Mouse (Mus musculus): ENCODE data around the gene Nlrp10. TPM values are rescaled to one million over a fixed set of nuclear protein-coding genes. Genes with fewer than 3 reads are reported as not detected.

The Nlrp10 gene
- not detected in 2 replicates for polyA plus RNA-seq (2012; rRNA removed)

DNA sequence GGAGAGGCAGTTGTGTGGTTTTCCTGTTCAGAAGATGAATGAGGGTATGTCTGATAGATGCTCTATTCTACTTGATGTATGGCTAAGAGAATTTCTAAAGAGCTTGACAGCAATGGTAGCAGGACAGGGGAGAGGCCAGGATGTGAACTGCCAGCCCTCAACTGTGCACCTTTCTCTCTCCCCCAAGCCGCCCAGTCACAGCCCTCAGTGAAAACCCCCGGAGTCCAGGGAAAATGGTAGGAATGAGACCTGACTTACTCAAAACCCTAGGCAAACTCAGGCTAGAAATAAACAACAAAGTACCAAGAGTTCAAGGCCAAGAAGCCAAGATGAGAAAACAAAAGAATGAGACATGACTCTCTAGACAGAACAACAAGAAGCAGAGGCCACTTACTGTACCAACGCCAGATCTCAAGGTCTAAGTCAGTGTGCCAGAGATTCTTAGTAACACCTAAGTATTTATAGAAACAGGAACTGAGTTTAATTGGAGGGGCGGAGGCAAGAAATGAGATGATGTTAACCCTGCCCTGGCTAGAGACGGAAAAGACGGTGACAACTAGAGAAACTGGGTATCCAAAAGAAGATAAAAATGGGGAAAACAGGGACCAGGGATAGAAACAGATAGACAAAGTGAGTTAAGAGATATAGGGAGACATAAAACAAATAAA, at the start of gene Nlrp10:
Gene Nlrp10 (minus strand): TSS at position 453 of the 668 bp plus-strand sequence.
- TF ChIP-seq CTCF (IDR thresholded peaks at IDR 0.05; ENCODE audit: borderline replicate concordance, extremely low read depth, insufficient read depth, insufficient read length) = no peak
- no peak for TF ChIP-seq POLR2A (IDR thresholded peaks at IDR 0.05; ENCODE audit: borderline replicate concordance, extremely low read depth, insufficient read depth, insufficient read length, poor library complexity, severe bottlenecking)
- no peak for DNase-seq (ENCODE audit: low read depth)

- peak; percentile 90 for DNase-seq (ENCODE audit: low read depth)
- TF ChIP-seq POLR2A (IDR thresholded peaks at IDR 0.05; ENCODE audit: borderline replicate concordance, extremely low read depth, insufficient read depth, insufficient read length, poor library complexity, severe bottlenecking) = no peak
- no peak for TF ChIP-seq CTCF (IDR thresholded peaks at IDR 0.05; ENCODE audit: borderline replicate concordance, extremely low read depth, insufficient read depth, insufficient read length)
Measured at GRCm38 (mm10) chr7:108972273-108972672, 42.3 kb upstream of the Nlrp10 start.

GRCm38 (mm10) chr7:108968201-108968600, 38.2 kb upstream of the Nlrp10 start:
- peak; percentile 46 for DNase-seq (ENCODE audit: low read depth)
- no peak for TF ChIP-seq CTCF (IDR thresholded peaks at IDR 0.05; ENCODE audit: borderline replicate concordance, extremely low read depth, insufficient read depth, insufficient read length)
- no peak for TF ChIP-seq POLR2A (IDR thresholded peaks at IDR 0.05; ENCODE audit: borderline replicate concordance, extremely low read depth, insufficient read depth, insufficient read length, poor library complexity, severe bottlenecking)

- TF ChIP-seq POLR2A (IDR thresholded peaks at IDR 0.05; ENCODE audit: borderline replicate concordance, extremely low read depth, insufficient read depth, insufficient read length, poor library complexity, severe bottlenecking) = no peak
- peak; percentile 91 for TF ChIP-seq CTCF (IDR thresholded peaks at IDR 0.05; ENCODE audit: borderline replicate concordance, extremely low read depth, insufficient read depth, insufficient read length)
- DNase-seq (ENCODE audit: low read depth) = peak; percentile 83
Measured at GRCm38 (mm10) chr7:108966742-108967362, 36.9 kb upstream of the Nlrp10 start.

DNA sequence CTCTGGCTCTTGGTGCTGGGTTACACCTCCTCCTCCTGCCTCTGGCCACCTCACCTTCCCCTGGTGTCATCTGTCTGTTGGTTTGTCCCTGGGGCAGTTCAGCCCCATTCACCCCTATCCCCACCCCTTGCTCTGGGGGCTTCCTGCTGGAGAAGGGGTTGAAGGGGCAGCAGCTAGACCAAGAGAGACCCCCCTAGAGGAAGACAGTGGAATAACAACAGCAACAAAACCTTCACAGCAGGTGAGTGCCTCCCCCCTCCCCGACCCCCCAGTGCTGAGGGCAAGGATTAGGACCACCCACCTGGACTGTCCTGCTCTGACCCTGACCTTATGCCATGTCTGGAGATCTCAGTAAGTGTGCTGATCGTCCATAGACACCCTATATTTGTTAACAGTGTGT, 36.0 kb upstream of the Nlrp10 start:
- DNase-seq (ENCODE audit: low read depth) = no peak
- no peak for TF ChIP-seq POLR2A (IDR thresholded peaks at IDR 0.05; ENCODE audit: borderline replicate concordance, extremely low read depth, insufficient read depth, insufficient read length, poor library complexity, severe bottlenecking)
- peak; percentile 39 for TF ChIP-seq CTCF (IDR thresholded peaks at IDR 0.05; ENCODE audit: borderline replicate concordance, extremely low read depth, insufficient read depth, insufficient read length)

- no peak for TF ChIP-seq CTCF (IDR thresholded peaks at IDR 0.05; ENCODE audit: borderline replicate concordance, extremely low read depth, insufficient read depth, insufficient read length)
- TF ChIP-seq POLR2A (IDR thresholded peaks at IDR 0.05; ENCODE audit: borderline replicate concordance, extremely low read depth, insufficient read depth, insufficient read length, poor library complexity, severe bottlenecking) = no peak
- no peak for DNase-seq (ENCODE audit: low read depth)
Measured at GRCm38 (mm10) chr7:108957734-108958133, 27.8 kb upstream of the Nlrp10 start.

DNA sequence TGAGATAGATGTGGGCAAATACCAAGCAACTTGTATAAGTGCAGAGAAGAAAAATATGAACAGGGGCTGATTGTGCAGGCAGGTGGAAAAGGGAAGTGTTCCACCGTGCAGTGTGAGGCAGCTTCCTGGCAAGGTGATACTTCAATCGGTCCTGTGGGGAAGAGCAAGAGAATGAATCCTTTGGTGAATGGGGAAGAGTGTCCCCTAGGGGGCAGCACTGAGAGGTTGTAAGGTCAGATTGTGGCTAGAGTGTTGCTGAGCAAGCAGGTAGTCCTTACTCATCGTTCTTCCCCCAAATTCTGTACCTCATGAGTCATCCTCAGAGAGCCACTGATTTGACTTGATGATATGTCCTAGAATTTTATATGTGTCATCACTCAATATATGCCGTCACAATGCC, 24.2 kb upstream of the Nlrp10 start:
- TF ChIP-seq POLR2A (IDR thresholded peaks at IDR 0.05; ENCODE audit: borderline replicate concordance, extremely low read depth, insufficient read depth, insufficient read length, poor library complexity, severe bottlenecking) = no peak
- TF ChIP-seq CTCF (IDR thresholded peaks at IDR 0.05; ENCODE audit: borderline replicate concordance, extremely low read depth, insufficient read depth, insufficient read length) = peak; percentile 52; the same call in 1 of the 2 replicates
- DNase-seq (ENCODE audit: low read depth) = peak; percentile 35

GRCm38 (mm10) chr7:108952801-108953200, 22.8 kb upstream of the Nlrp10 start:
- TF ChIP-seq POLR2A (IDR thresholded peaks at IDR 0.05; ENCODE audit: borderline replicate concordance, extremely low read depth, insufficient read depth, insufficient read length, poor library complexity, severe bottlenecking) (no peak), CTCF (IDR thresholded peaks at IDR 0.05; ENCODE audit: borderline replicate concordance, extremely low read depth, insufficient read depth, insufficient read length) (no peak)
- no peak for DNase-seq (ENCODE audit: low read depth)

DNA sequence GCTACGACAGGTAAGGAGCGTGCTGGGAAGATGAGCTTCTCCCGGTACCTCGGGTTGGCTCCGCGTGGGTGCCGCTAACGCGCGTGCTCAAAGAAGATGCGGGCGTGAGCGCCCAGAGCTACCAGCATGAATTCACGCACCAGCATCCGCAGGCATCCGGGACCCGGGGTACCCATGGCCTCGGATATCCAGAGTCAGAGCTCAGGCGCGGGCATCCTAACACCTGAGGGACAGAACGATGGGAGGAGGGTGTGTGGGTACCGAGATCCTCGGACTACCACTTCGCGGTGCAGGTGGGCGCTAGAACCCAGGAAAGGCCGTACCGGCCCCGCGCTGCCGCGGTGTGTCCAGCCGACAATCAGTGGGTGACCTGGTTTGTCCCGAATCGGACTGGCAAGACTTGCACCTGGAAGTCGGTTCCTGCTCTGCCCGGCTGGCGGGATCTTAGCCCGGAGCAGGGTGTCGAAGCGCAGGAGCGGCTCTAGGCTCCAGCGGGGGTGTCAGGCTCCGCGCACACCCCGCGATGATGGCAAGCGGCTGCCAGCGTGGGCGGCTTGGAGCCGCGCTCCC, 20.9 kb upstream of the Nlrp10 start:
- DNase-seq (ENCODE audit: low read depth) = peak; percentile 66
- TF ChIP-seq CTCF (IDR thresholded peaks at IDR 0.05; ENCODE audit: borderline replicate concordance, extremely low read depth, insufficient read depth, insufficient read length) = no peak
- no peak for TF ChIP-seq POLR2A (IDR thresholded peaks at IDR 0.05; ENCODE audit: borderline replicate concordance, extremely low read depth, insufficient read depth, insufficient read length, poor library complexity, severe bottlenecking)

- TF ChIP-seq CTCF (IDR thresholded peaks at IDR 0.05; ENCODE audit: borderline replicate concordance, extremely low read depth, insufficient read depth, insufficient read length) (no peak), POLR2A (IDR thresholded peaks at IDR 0.05; ENCODE audit: borderline replicate concordance, extremely low read depth, insufficient read depth, insufficient read length, poor library complexity, severe bottlenecking) (0 out of 2 replicates have a peak, but pooled peaks have one; percentile 19)
- peak; percentile 91 for DNase-seq (ENCODE audit: low read depth)
Measured at GRCm38 (mm10) chr7:108950312-108950761, 20.4 kb upstream of the Nlrp10 start, which contains the start of gene Tub. Gene Tub (plus strand): TSS chr7:108950338.

GRCm38 (mm10) chr7:108949301-108949700, 19.3 kb upstream of the Nlrp10 start:
- TF ChIP-seq POLR2A (IDR thresholded peaks at IDR 0.05; ENCODE audit: borderline replicate concordance, extremely low read depth, insufficient read depth, insufficient read length, poor library complexity, severe bottlenecking) = no peak
- no peak for TF ChIP-seq CTCF (IDR thresholded peaks at IDR 0.05; ENCODE audit: borderline replicate concordance, extremely low read depth, insufficient read depth, insufficient read length)
- no peak for DNase-seq (ENCODE audit: low read depth)

Measured in brain, embryonic 14.5 days (tissue).